Mouse (Mus musculus): Measurements from ENCODE around the gene Slc38a2. TPM values are rescaled to one million over a fixed set of nuclear protein-coding genes. Genes with fewer than 3 reads are reported as not detected.

Slc38a2 gene
- polyA plus RNA-seq, 1 experiment from 2014 or later, result 126 TPM

DNA sequence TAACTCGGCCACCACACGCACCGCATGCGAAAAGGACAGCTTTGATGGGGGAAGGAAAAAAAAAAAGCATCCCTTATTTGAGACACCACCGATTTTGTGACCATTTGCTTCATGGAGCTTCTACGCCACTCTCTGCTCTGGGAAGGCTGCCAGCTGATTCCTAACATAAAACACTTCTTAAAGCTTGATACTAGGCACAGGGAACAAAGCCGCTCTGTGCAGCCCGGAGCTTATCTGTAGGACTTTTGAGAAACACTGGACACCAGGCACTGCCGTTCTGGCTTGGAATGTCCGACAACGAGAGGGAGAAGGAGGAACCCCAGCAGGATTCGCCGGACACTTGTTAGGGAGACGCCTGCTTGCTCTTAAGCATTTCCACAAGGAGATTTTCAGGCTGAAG lies 5.8 kb downstream of the Slc38a2 start:
- no peak for ATAC-seq (ENCODE audit: low read depth)
- no peaks in the 10 kb centered on the region for H3K27me3 ChIP-seq (ENCODE audit: control insufficient read depth, insufficient read depth, low read length)
- H3K4me2 ChIP-seq (ENCODE audit: low read depth, low read length), result peak overlapping the region; percentile 8; the same call in 1 of the 2 replicates
- WGBS, result 44% methylated on average over 14 of the region's 14 CpGs
- H3K36me3 ChIP-seq (ENCODE audit: control insufficient read depth, insufficient read depth, low read length), result peaks cover 75% of the 10 kb centered on the region
- H3K27ac ChIP-seq (ENCODE audit: low read depth, low read length), result peak overlapping the region; percentile 60; the same call in 1 of the 2 replicates
- no peak overlapping the region for H3K4me3 ChIP-seq (ENCODE audit: low read depth, low read length)
- no peaks in the 10 kb centered on the region for H3K9me3 ChIP-seq (ENCODE audit: control insufficient read depth, low read length)
- no peak overlapping the region for H3K9ac ChIP-seq (replicated peaks; ENCODE audit: low read depth, low read length)
- H3K4me1 ChIP-seq (ENCODE audit: control insufficient read depth, insufficient read depth, low read length), result peaks cover 30% of the 10 kb centered on the region

GRCm38 (mm10) chr15:96692401-96692800 lies 7.1 kb downstream of the Slc38a2 start:
- Histone ChIP-seq H3K9me3 (ENCODE audit: control insufficient read depth, low read length) (no peaks in the 10 kb centered on the region), H3K4me3 (ENCODE audit: low read depth, low read length) (no peak overlapping the region), H3K4me2 (ENCODE audit: low read depth, low read length) (no peak overlapping the region), H3K4me1 (ENCODE audit: control insufficient read depth, insufficient read depth, low read length) (peaks cover 28% of the 10 kb centered on the region), H3K36me3 (ENCODE audit: control insufficient read depth, insufficient read depth, low read length) (peaks cover 85% of the 10 kb centered on the region), H3K27ac (ENCODE audit: low read depth, low read length) (no peak overlapping the region), H3K9ac (replicated peaks; ENCODE audit: low read depth, low read length) (no peak overlapping the region), H3K27me3 (ENCODE audit: control insufficient read depth, insufficient read depth, low read length) (no peaks in the 10 kb centered on the region)
- 96% methylated on average over 11 of the region's 11 CpGs for WGBS
- no peak for ATAC-seq (ENCODE audit: low read depth)

DNA sequence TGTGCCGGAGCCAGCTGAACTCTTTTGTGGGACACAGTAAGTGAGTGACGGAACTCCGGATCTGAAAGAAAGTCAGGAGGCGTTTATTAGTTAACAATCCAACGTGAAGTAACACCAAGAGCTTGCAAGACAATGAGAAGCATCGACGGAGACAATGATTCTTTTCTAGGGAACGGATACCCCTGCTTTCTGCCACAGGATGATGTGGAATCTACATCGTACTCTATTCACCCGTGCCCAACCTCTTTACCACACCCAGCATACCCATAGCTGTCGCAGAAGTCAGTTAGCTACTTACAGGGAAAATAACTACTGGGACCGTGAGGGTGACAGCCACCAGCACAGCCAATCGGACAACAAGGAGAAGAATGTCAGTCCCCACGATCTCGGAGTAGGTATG lies 8.1 kb downstream of the Slc38a2 start:
- H3K9ac ChIP-seq (replicated peaks; ENCODE audit: low read depth, low read length), result no peak overlapping the region
- WGBS, result 88% methylated on average over 15 of the region's 15 CpGs
- H3K27me3 ChIP-seq (ENCODE audit: control insufficient read depth, insufficient read depth, low read length), result no peaks in the 10 kb centered on the region
- H3K9me3 ChIP-seq (ENCODE audit: control insufficient read depth, low read length), result no peaks in the 10 kb centered on the region
- no peak overlapping the region for H3K4me3 ChIP-seq (ENCODE audit: low read depth, low read length)
- H3K36me3 ChIP-seq (ENCODE audit: control insufficient read depth, insufficient read depth, low read length), result peaks cover 87% of the 10 kb centered on the region
- H3K4me2 ChIP-seq (ENCODE audit: low read depth, low read length), result no peak overlapping the region
- no peak overlapping the region for H3K27ac ChIP-seq (ENCODE audit: low read depth, low read length)
- ATAC-seq (ENCODE audit: low read depth), result no peak
- peaks cover 18% of the 10 kb centered on the region for H3K4me1 ChIP-seq (ENCODE audit: control insufficient read depth, insufficient read depth, low read length)

- Histone ChIP-seq H3K36me3 (ENCODE audit: control insufficient read depth, insufficient read depth, low read length) (peaks cover 82% of the 10 kb centered on the region), H3K4me1 (ENCODE audit: control insufficient read depth, insufficient read depth, low read length) (peaks cover 12% of the 10 kb centered on the region), H3K9me3 (ENCODE audit: control insufficient read depth, low read length) (no peaks in the 10 kb centered on the region), H3K4me2 (ENCODE audit: low read depth, low read length) (no peak overlapping the region), H3K4me3 (ENCODE audit: low read depth, low read length) (no peak overlapping the region), H3K27ac (ENCODE audit: low read depth, low read length) (no peak overlapping the region), H3K9ac (replicated peaks; ENCODE audit: low read depth, low read length) (no peak overlapping the region), H3K27me3 (ENCODE audit: control insufficient read depth, insufficient read depth, low read length) (no peaks in the 10 kb centered on the region)
- ATAC-seq (ENCODE audit: low read depth), result no peak
- WGBS, result 93% methylated on average over 13 of the region's 13 CpGs
Measured at GRCm38 (mm10) chr15:96690829-96691228, 8.7 kb downstream of the Slc38a2 start.

GRCm38 (mm10) chr15:96689919-96690318 lies 9.6 kb downstream of the Slc38a2 start:
- H3K4me2 ChIP-seq (ENCODE audit: low read depth, low read length), result no peak overlapping the region
- WGBS, result 90% methylated on average over 9 of the region's 9 CpGs
- H3K9me3 ChIP-seq (ENCODE audit: control insufficient read depth, low read length), result no peaks in the 10 kb centered on the region
- H3K27me3 ChIP-seq (ENCODE audit: control insufficient read depth, insufficient read depth, low read length), result no peaks in the 10 kb centered on the region
- H3K9ac ChIP-seq (replicated peaks; ENCODE audit: low read depth, low read length), result no peak overlapping the region
- no peak for ATAC-seq (ENCODE audit: low read depth)
- peaks cover 73% of the 10 kb centered on the region for H3K36me3 ChIP-seq (ENCODE audit: control insufficient read depth, insufficient read depth, low read length)
- H3K27ac ChIP-seq (ENCODE audit: low read depth, low read length), result no peak overlapping the region
- no peak overlapping the region for H3K4me3 ChIP-seq (ENCODE audit: low read depth, low read length)
- H3K4me1 ChIP-seq (ENCODE audit: control insufficient read depth, insufficient read depth, low read length), result peaks cover 8% of the 10 kb centered on the region

DNA sequence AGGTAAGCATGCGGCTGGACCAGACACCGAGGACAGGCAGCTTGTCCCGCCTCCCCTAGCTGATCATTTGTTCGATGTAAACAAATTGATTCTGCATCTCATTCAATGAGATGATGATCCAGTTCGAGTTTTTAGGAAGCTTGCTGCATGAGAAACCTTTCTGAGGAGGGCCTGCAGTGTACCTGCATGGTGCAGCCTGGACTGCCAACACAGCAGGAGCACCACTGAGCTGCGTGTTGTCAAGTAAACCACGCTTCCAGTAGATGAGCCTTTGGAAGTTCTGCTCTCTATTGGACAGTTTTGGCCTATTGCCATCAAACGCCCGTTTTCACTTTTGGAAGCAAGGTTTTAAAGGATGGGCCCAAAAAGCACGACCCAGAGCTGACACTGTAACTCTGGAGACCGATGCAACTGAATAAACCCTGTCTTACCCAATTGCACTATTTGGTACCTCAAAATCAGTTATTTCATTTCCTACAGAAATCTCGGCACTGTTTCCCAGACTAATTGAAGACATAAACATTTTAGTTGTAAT lies 10.7 kb downstream of the Slc38a2 start:
- Histone ChIP-seq H3K4me2 (ENCODE audit: low read depth, low read length) (no peak overlapping the region), H3K9me3 (ENCODE audit: control insufficient read depth, low read length) (no peaks in the 10 kb centered on the region), H3K4me3 (ENCODE audit: low read depth, low read length) (no peak overlapping the region), H3K27me3 (ENCODE audit: control insufficient read depth, insufficient read depth, low read length) (no peaks in the 10 kb centered on the region), H3K27ac (ENCODE audit: low read depth, low read length) (no peak overlapping the region), H3K36me3 (ENCODE audit: control insufficient read depth, insufficient read depth, low read length) (peaks cover 62% of the 10 kb centered on the region), H3K4me1 (ENCODE audit: control insufficient read depth, insufficient read depth, low read length) (peaks cover 2% of the 10 kb centered on the region), H3K9ac (replicated peaks; ENCODE audit: low read depth, low read length) (no peak overlapping the region)
- 86% methylated on average over 12 of the region's 12 CpGs for WGBS
- ATAC-seq (ENCODE audit: low read depth), result no peak

DNA sequence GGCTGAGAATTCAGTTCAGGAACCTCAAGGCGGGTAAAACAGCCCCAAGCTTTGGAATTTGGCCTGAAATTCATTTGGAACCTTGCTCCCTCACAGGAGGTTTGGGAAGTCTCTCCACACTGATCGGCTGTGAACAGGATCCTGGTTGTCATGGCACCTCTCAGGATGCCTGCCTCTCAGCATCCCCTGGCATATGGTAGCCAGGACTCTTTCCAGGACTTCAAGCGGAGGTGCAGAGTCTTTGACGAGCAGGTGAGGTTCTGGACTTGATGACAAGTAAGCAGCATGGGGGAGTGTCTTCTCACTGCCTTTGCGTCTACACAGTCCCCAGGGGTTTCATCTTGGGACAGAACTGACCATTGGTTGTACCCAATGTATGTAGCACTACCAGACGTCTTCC lies 11.5 kb downstream of the Slc38a2 start:
- 84% methylated on average over 6 of the region's 6 CpGs for WGBS
- peaks cover 54% of the 10 kb centered on the region for H3K36me3 ChIP-seq (ENCODE audit: control insufficient read depth, insufficient read depth, low read length)
- H3K9me3 ChIP-seq (ENCODE audit: control insufficient read depth, low read length), result no peaks in the 10 kb centered on the region
- ATAC-seq (ENCODE audit: low read depth), result no peak
- no peak overlapping the region for H3K27ac ChIP-seq (ENCODE audit: low read depth, low read length)
- no peaks in the 10 kb centered on the region; the same call in 1 of the 2 replicates for H3K4me1 ChIP-seq (ENCODE audit: control insufficient read depth, insufficient read depth, low read length)
- no peak overlapping the region for H3K4me2 ChIP-seq (ENCODE audit: low read depth, low read length)
- no peaks in the 10 kb centered on the region for H3K27me3 ChIP-seq (ENCODE audit: control insufficient read depth, insufficient read depth, low read length)
- H3K9ac ChIP-seq (replicated peaks; ENCODE audit: low read depth, low read length), result no peak overlapping the region
- no peak overlapping the region for H3K4me3 ChIP-seq (ENCODE audit: low read depth, low read length)

- H3K27ac ChIP-seq (ENCODE audit: low read depth, low read length), result no peak overlapping the region
- H3K9ac ChIP-seq (replicated peaks; ENCODE audit: low read depth, low read length), result no peak overlapping the region
- ATAC-seq (ENCODE audit: low read depth), result no peak
- no peaks in the 10 kb centered on the region for H3K27me3 ChIP-seq (ENCODE audit: control insufficient read depth, insufficient read depth, low read length)
- no peak overlapping the region for H3K4me2 ChIP-seq (ENCODE audit: low read depth, low read length)
- H3K4me3 ChIP-seq (ENCODE audit: low read depth, low read length), result no peak overlapping the region
- no peaks in the 10 kb centered on the region; the same call in 1 of the 2 replicates for H3K4me1 ChIP-seq (ENCODE audit: control insufficient read depth, insufficient read depth, low read length)
- WGBS, result 61% methylated on average over 1 of the region's 1 CpGs
- H3K36me3 ChIP-seq (ENCODE audit: control insufficient read depth, insufficient read depth, low read length), result peaks cover 47% of the 10 kb centered on the region
- H3K9me3 ChIP-seq (ENCODE audit: control insufficient read depth, low read length), result no peaks in the 10 kb centered on the region
Measured at GRCm38 (mm10) chr15:96687366-96687765, 12.2 kb downstream of the Slc38a2 start.

GRCm38 (mm10) chr15:96686201-96687159 lies 13.1 kb downstream of the Slc38a2 start:
- no peak overlapping the region for H3K4me3 ChIP-seq (ENCODE audit: low read depth, low read length)
- H3K27ac ChIP-seq (ENCODE audit: low read depth, low read length), result no peak overlapping the region
- H3K9me3 ChIP-seq (ENCODE audit: control insufficient read depth, low read length), result no peaks in the 10 kb centered on the region
- ATAC-seq (ENCODE audit: low read depth), result no peak
- peaks cover 38% of the 10 kb centered on the region for H3K36me3 ChIP-seq (ENCODE audit: control insufficient read depth, insufficient read depth, low read length)
- 86% methylated on average over 9 of the region's 9 CpGs for WGBS
- H3K4me2 ChIP-seq (ENCODE audit: low read depth, low read length), result no peak overlapping the region
- no peak overlapping the region for H3K9ac ChIP-seq (replicated peaks; ENCODE audit: low read depth, low read length)
- no peaks in the 10 kb centered on the region for H3K27me3 ChIP-seq (ENCODE audit: control insufficient read depth, insufficient read depth, low read length)
- no peaks in the 10 kb centered on the region; the same call in 1 of the 2 replicates for H3K4me1 ChIP-seq (ENCODE audit: control insufficient read depth, insufficient read depth, low read length)
